Mouse (Mus musculus) small intestine, adult 2 months (tissue): ENCODE results near the gene Arhgef2.

Experiments
- CTCF ChIP-seq: fragments of 200-500 bp; IDR thresholded peaks from 2 replicates; pipeline ENCODE4 v1.5.1; 2012; ENCODE audit warnings: low read depth, mild to moderate bottlenecking, control low read depth, inconsistent platforms, low read length, moderate library complexity, mixed read lengths; ENCODE audit not compliant: insufficient replicate concordance, insufficient read length; ENCODE audit errors: extremely low read depth
- POLR2A ChIP-seq: fragments of 200-500 bp; IDR thresholded peaks from 2 replicates; pipeline ENCODE4 v1.6.1; 2012; ENCODE audit warnings: low read depth, mild to moderate bottlenecking, control low read depth, inconsistent platforms, low read length, moderate library complexity

DNA sequence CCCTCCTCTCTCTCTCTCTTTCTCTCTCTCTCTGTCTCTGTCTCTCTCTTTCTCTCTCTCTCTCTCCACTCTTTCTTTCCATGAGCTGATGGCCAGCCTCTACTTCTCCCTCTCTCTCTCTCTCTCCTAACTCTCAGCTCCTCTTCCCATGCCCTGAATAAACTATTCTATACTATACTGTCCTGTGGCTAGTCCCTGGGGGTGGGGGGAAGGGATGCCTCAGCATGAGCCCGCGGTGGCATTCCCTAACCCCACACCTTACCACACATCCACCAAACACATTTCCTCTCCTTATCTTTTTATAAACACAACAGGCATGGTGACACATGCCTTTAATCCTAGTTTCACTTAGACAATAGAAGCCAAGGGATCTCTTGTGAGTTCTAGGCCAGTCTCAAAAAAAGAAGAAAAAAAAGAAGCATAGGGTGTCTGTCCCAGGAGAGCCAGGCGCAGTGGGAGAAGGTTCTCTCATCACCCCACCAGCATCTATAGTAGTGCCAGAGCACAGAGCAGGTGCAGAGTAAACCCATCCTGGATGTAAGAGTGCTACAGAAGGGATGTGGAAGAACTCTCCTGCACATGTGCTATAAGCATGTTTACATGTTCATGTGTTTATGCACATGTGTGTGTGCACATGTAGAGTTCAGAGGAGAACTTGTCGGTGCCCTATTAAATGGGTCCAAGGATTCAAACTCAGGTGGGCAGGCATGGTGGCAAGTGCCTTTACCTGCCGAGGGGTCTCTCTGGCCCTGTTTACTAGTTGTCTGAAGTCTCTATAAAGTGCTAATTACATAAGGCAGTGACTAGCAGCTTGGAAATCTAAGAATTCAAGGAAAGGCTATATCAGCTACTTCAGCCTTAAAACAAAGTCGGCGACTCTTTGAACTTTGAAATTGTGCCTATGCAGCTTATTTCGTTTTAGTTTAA is 27.0 kb upstream of the Arhgef2 start:
- no peak for TF ChIP-seq POLR2A
- TF ChIP-seq CTCF = no peak
